Mouse (Mus musculus) cerebellum, adult (tissue): Measurements from ENCODE around the gene Slc22a15.

Source experiments
- ATAC-seq: cut with Nextera tagmentation; 2 replicates; pipeline ENCODE4 v1.9.2; 2017; ENCODE audit warnings: mild to moderate bottlenecking, moderate library complexity, mixed read lengths; ENCODE audit not compliant: insufficient number of reproducible peaks, low FRiP score, low TSS enrichment

Gene Slc22a15

GRCm38 (mm10) chr3:101918526-101918925, 5.7 kb downstream of the Slc22a15 start:
- ATAC-seq: no peak

- no peak for ATAC-seq
These were observed 6.6 kb downstream of the Slc22a15 start for GRCm38 (mm10) chr3:101917665-101918064.

DNA sequence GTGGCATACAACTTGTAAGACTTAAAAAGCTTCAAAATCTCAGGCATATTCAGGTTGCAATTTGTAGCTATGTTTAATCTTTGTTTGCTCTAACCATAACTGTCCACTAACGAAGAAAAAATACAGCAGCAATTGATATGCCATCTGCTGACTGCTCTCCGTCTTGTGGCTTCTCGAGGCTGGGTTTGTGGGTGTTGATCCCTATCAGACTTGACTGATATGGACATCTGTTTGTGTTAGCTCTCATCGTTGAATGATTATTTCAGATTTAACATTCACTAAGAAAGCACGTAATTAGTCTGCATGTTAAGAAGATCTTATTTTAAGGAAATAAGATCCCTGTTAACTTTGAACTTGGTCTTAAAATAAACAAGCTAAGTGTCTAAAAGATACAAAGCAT, 7.7 kb downstream of the Slc22a15 start:
- ATAC-seq: no peak

DNA sequence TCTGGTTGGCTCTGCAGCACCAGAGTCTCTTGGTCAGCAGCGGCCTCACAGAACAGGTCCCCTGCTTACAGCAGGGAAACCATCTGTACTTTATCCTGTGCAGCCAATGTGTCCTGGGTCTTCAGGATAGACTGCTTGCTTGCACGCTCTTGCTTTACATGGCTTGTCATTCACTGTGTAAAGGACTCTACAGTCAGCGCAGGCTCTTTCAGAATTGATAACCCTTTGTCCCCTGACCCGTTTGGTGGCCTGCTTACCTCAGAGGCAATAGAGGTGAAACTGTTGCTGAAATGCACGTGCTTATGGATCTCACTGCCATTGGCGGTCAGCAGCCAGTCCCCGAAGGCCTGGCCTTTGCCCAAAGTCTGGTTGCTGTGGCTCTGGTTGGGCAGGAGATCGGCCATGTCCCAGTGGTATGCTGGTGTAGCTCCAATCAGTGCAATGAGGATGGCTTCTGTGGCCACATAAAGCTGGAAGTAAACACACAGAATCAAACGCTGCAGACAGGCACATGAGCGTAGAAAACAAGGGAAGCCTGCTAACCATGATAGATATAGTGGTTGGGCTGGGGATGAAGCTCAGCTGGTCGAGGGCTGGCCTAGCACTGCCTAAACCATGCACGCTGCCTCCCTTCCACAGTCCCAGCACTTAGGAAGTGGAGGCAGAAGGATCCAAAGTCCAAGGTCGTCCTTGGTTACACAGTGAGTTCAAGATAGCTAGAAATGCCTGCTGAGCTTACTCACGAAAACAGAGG, 9.0 kb downstream of the Slc22a15 start:
- peak; percentile 54; the same call in 1 of the 2 replicates for ATAC-seq

GRCm38 (mm10) chr3:101914266-101914665, 10.0 kb downstream of the Slc22a15 start:
- no peak for ATAC-seq

- ATAC-seq: no peak
These were observed 12.2 kb downstream of the Slc22a15 start for GRCm38 (mm10) chr3:101912041-101912440.

GRCm38 (mm10) chr3:101907049-101907448, 17.2 kb downstream of the Slc22a15 start:
- ATAC-seq: no peak

GRCm38 (mm10) chr3:101904776-101905175, 19.5 kb downstream of the Slc22a15 start:
- no peak for ATAC-seq

DNA sequence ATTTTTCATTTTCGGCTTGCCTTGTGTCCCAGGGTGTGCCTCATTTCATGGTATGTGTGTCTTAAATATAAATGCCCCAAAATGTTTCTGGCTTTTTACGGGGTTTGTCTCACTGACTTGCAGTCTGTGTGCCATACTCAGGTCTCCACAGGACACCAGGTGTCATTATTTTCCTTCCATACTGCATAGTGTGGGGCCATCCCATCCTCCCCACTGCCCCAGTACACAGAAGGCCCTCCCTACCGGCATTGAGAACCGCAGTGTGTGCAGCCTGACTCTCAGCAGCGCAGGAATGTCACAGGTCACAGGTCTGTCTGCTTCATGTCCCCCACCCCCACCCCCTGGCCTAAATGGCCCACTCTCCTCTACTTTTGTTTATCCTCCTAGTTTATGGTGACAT, 21.2 kb downstream of the Slc22a15 start:
- no peak for ATAC-seq

GRCm38 (mm10) chr3:101902344-101902743, 21.9 kb downstream of the Slc22a15 start:
- ATAC-seq: no peak

GRCm38 (mm10) chr3:101897377-101897974, 26.8 kb downstream of the Slc22a15 start:
- ATAC-seq: no peak

DNA sequence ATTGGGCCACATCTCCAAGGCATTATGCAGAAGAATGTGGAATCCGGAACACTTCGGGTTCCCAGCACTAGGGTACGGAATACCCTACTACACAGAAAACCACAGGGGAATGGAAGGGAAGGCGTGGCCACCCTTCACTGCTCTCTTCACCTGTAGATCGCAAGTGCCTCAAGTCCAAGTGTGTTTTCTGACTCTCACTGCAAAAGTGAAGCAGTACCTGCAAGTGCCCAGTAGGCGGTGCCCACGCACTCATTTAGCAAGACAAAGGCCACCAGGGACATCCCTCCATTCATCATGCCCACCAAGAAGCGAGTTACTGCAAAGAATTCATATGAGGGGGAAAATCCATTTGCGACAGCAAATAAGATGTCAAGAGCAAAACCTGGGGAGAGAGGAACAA, 27.4 kb downstream of the Slc22a15 start:
- ATAC-seq: peak; percentile 61

- no peak for ATAC-seq
These were observed 28.8 kb downstream of the Slc22a15 start for GRCm38 (mm10) chr3:101895376-101895910.

DNA sequence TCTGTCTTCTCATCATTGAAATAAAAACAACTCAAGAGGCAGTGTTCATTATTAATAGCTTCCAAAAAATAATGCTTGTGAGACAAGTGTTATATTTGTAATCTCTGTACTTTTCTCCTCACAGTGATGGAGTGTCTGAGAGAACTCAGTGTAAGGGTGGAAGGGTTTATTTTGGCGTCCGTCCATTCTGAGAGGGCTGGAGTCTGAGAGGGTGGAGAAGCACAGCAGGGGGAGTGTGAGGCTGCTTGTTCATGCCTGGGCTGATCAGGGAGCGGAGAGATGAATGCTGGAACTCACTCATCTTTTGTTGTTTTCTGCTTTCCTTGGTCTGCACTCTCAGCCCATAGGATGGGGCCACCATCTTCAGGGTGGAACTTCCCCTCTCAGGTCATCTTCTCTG, 38.7 kb downstream of the Slc22a15 start:
- ATAC-seq: no peak

- no peak for ATAC-seq
These were observed 39.2 kb downstream of the Slc22a15 start for GRCm38 (mm10) chr3:101885041-101885440.

- ATAC-seq: no peak
These were observed 40.4 kb downstream of the Slc22a15 start for GRCm38 (mm10) chr3:101883902-101884301.

DNA sequence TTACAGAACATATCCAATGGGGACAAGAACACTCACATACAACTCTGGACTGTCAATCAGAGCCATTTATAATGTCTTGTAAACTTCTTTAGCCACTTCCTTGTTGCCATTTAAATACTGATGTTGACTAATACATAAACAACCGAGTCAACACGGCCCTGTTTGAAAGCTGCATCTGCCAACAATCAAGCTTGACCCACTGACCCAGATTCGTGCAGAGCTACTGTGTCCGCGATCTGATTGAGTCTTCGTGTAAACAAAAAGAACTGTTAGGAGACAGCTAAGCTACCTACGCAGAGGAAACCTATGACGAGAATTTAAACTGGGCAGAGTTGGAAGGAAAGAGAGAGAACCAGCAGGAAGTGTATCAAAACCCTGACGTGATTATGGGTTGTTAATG, 42.5 kb downstream of the Slc22a15 start:
- no peak for ATAC-seq

DNA sequence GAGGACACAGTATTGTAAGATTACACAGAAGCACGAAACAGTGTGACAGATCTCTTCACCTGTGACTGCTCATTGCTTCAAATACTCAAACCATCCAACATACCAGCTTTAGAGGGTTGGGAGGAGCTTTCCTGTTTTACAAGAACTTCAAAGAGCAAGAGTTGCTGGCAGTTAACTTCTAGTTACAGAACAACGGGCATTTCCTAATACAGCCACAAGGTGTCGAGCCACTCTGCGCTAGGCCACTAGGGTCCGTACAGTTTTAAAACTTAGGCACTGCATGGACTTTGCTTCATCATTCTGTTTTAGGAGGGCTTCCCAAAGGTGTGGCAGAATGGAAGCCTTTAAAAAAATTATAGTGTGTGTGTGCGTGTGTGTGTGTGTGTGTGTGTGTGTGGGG, 43.4 kb downstream of the Slc22a15 start:
- ATAC-seq: no peak

GRCm38 (mm10) chr3:101878136-101878535, 46.1 kb downstream of the Slc22a15 start:
- no peak for ATAC-seq

- no peak for ATAC-seq
These were observed 47.6 kb downstream of the Slc22a15 start for GRCm38 (mm10) chr3:101876459-101877285.
